40 mouse cellular contexts compared by ENCODE assay signal in the genomic region with DNA sequence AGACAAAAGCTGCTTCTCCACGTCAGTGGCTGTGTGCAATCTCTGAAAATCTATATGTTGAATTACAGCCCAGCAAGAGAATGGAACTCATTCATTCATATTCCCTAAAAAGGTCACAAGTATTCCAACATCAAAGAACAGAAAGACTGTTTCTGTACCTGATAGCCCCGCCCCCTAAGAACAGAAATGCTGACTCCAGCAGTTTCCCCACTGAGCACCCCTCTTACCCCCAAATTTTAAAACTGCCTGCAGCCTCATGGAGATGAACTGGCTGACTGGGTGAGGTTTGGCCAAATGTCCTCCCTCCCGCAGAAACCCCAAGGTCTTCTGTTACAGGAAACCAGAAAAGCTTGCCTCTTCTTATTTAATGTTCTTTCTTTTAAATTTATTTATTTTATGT. TPM values are rescaled to one million over a fixed set of nuclear protein-coding genes. Genes with fewer than 3 reads are reported as not detected.
"Had no signal": no experiment of that assay in that cellular context is flagged by ENCODE, and none has a peak within 500 bp of the region (broad histone marks: within the 10 kb centered on the region; RNA-seq: fewer than 3 reads in every experiment).

No protein-coding gene starts in this region.

- DNase-seq: gastrocnemius, postnatal 14 days; gastrocnemius, postnatal 36 days; heart, adult 11 months; heart, adult 2 months; heart, postnatal 14 days; heart, postnatal 36 days; kidney, adult 11 months; kidney, adult 2 months; kidney, adult 9 months; kidney, postnatal 25 days; layer of hippocampus, adult 9-11 months; layer of hippocampus, postnatal 36 days; left cerebral cortex, postnatal 4 days had no signal

- H3K4me1 ChIP-seq: hindbrain, embryonic 15.5 days had no signal

- H3K27ac ChIP-seq: hindbrain, embryonic 13.5 days; hindbrain, embryonic 15.5 days; hindbrain, postnatal 0 days; kidney, embryonic 15.5 days; kidney, postnatal 0 days; limb, embryonic 13.5 days; limb, embryonic 15.5 days; liver, embryonic 12.5 days; liver, embryonic 14.5 days had no signal

- H3K36me3 ChIP-seq: heart, embryonic 10.5 days; heart, embryonic 12.5 days; heart, embryonic 15.5 days; hindbrain, embryonic 13.5 days; hindbrain, embryonic 15.5 days; kidney, embryonic 15.5 days; limb, embryonic 13.5 days; limb, embryonic 15.5 days; liver, embryonic 12.5 days had no signal

- H3K27me3 ChIP-seq: heart, embryonic 12.5 days; heart, embryonic 15.5 days; hindbrain, embryonic 13.5 days; hindbrain, embryonic 15.5 days; kidney, embryonic 15.5 days; limb, embryonic 13.5 days; limb, embryonic 15.5 days; liver, embryonic 12.5 days had no signal

- H3K9ac ChIP-seq: heart, embryonic 12.5 days; heart, embryonic 15.5 days; hindbrain, embryonic 13.5 days; hindbrain, embryonic 15.5 days; kidney, embryonic 15.5 days; limb, embryonic 13.5 days; limb, embryonic 15.5 days; liver, embryonic 12.5 days; liver, embryonic 14.5 days had no signal

- H3K4me3 ChIP-seq: heart, adult 2 months; heart, embryonic 10.5 days; heart, embryonic 12.5 days; heart, embryonic 15.5 days; hindbrain, embryonic 13.5 days; hindbrain, embryonic 15.5 days; kidney, embryonic 15.5 days; limb, embryonic 13.5 days; limb, embryonic 15.5 days; liver, embryonic 12.5 days had no signal

- H3K9me3 ChIP-seq: heart, embryonic 10.5 days; heart, embryonic 12.5 days; heart, embryonic 15.5 days; hindbrain, embryonic 13.5 days; hindbrain, embryonic 15.5 days; kidney, embryonic 15.5 days; limb, embryonic 13.5 days; limb, embryonic 15.5 days; liver, embryonic 12.5 days had no signal

RNA-seq across cellular contexts. Expression of gene Smco2, which starts 2.5 kb away (rescaled TPM):
- total RNA-seq: gastrocnemius, adult 18-20 months; gastrocnemius, adult 8-10 months; gastrocnemius, postnatal 14 days; gastrocnemius, postnatal 36 days; hematopoietic stem cell, adult 5-6 weeks; hindbrain, postnatal 0 days; layer of hippocampus, adult 18-20 months; layer of hippocampus, adult 8-10 months; layer of hippocampus, postnatal 14 days; layer of hippocampus, postnatal 36 days; left cerebral cortex, adult 18-20 months; left cerebral cortex, postnatal 10 days; left cerebral cortex, postnatal 25 days; left cerebral cortex, postnatal 4 days; liver, adult 2 months had no signal
- polyA plus RNA-seq: heart, embryonic 10.5 days; heart, embryonic 12.5 days; hindbrain, embryonic 11.5 days; hindbrain, embryonic 13.5 days; hindbrain, embryonic 15.5 days; hindbrain, postnatal 0 days; intestine, embryonic 14.5 days; intestine, embryonic 16.5 days; kidney, adult 2 months; kidney, embryonic 15.5 days; kidney, postnatal 0 days; large intestine, adult 2 months; limb, embryonic 11.5 days; limb, embryonic 13.5 days; limb, embryonic 15.5 days; liver, embryonic 12.5 days; liver, embryonic 14.5 days had no signal

RNA-seq across cellular contexts. Expression of gene Arntl2, which starts 51.5 kb away (rescaled TPM):
- total RNA-seq: hematopoietic stem cell, adult 5-6 weeks had no signal
